Mouse (Mus musculus) ES-Bruce4 (cell line): ENCODE measurements around the gene Lamc2.

Source experiments
- CTCF ChIP-seq: IDR thresholded peaks from one replicate; pipeline ENCODE4 v1.8.1; 2011; ENCODE audit warnings: low read depth, low read length
- POLR2A ChIP-seq: IDR thresholded peaks from one replicate; pipeline ENCODE4 v1.8.1; 2011; ENCODE audit warnings: low read length; ENCODE audit not compliant: insufficient read depth

DNA sequence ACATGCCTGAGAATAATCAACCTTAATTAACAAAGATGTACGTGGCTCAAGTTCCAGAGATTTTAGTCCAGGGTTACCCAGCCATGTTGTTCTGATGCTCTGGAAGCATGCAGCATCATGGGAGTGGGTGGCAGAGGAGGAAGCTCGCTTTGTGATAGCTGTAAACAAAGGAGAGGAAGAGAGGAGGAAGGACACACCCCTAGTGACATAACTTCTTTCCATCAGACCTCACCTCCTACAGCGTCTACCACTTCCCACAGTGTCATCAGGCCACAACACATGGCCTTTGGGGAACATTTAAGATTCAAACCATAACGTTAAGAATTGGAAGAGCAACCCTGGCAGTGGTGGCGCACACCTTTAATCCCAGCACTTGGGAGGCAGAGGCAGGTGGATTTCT, 98.5 kb downstream of the Lamc2 start:
- TF ChIP-seq POLR2A (no peak), CTCF (no peak)
